Comparison of ENCODE assay signal across 8 mouse cellular contexts in genomic region chr16:8830431-8831211, GRCm38 (mm10). TPM values are rescaled to one million over a fixed set of nuclear protein-coding genes. Genes with fewer than 3 reads are reported as not detected.
A peak's percentile ranks its signal among the peaks of the same experiment; 100 is the strongest.
DNase-seq lines count a peak whose midpoint lies in the region; ATAC-seq and TF ChIP-seq lines count a peak whose summit lies in the region.

No protein-coding gene starts in this region.

- H3K79me2 ChIP-seq in liver, adult 2 months (ENCODE audit: control insufficient read depth, insufficient read depth, low read length), result peaks cover 20% of the 10 kb centered on the region; the same call in 1 of the 2 replicates

- TF ChIP-seq CTCF in liver, adult 2 months (IDR thresholded peaks at IDR 0.05; ENCODE audit: low read depth, low read length), result no peak

- H3K27me3 ChIP-seq in embryonic facial prominence, embryonic 15.5 days, result no peaks in the 10 kb centered on the region
- H3K27me3 ChIP-seq in heart, embryonic 10.5 days (ENCODE audit: insufficient read depth, poor library complexity, severe bottlenecking), result no peaks in the 10 kb centered on the region
- H3K27me3 ChIP-seq in kidney, embryonic 14.5 days (ENCODE audit: control insufficient read depth, insufficient read depth, low read length), result no peaks in the 10 kb centered on the region
- H3K27me3 ChIP-seq in liver, adult 2 months (ENCODE audit: control insufficient read depth, insufficient read depth, low read length), result no peaks in the 10 kb centered on the region

- peaks cover 23% of the 10 kb centered on the region for H3K4me1 ChIP-seq in embryonic facial prominence, embryonic 15.5 days
- peaks cover 18% of the 10 kb centered on the region; the same call in 1 of the 2 replicates for H3K4me1 ChIP-seq in heart, embryonic 10.5 days
- peaks cover 10% of the 10 kb centered on the region; the same call in 1 of the 2 replicates for H3K4me1 ChIP-seq in kidney, embryonic 14.5 days (ENCODE audit: control insufficient read depth, insufficient read depth, low read length)
- peaks cover 14% of the 10 kb centered on the region for H3K4me1 ChIP-seq in liver, adult 2 months (ENCODE audit: control insufficient read depth, insufficient read depth, low read length)

- H3K4me2 ChIP-seq in embryonic facial prominence, embryonic 15.5 days (replicated peaks), result peak overlapping the region; percentile 58
- H3K4me2 ChIP-seq in kidney, embryonic 14.5 days (replicated peaks; ENCODE audit: low read depth, low read length), result peak overlapping the region; percentile 90

- H3K36me3 ChIP-seq in embryonic facial prominence, embryonic 15.5 days, result peaks cover 10% of the 10 kb centered on the region; the same call in 1 of the 2 replicates
- H3K36me3 ChIP-seq in heart, embryonic 10.5 days, result peaks cover 29% of the 10 kb centered on the region
- peaks cover 23% of the 10 kb centered on the region; the same call in 1 of the 2 replicates for H3K36me3 ChIP-seq in kidney, embryonic 14.5 days (ENCODE audit: control insufficient read depth, insufficient read depth, low read length)
- H3K36me3 ChIP-seq in liver, adult 2 months (ENCODE audit: control insufficient read depth, insufficient read depth, low read length), result peaks cover 24% of the 10 kb centered on the region; the same call in 1 of the 2 replicates

- DNase-seq in 416B (ENCODE audit: low read depth), result peak; percentile 55
- peak; percentile 54 to 58 for DNase-seq in adrenal gland, postnatal 4 days (ENCODE audit: low spot score in 2 of 2)
- peak; percentile 88 for DNase-seq in heart, embryonic 10.5 days (ENCODE audit: low spot score)
- DNase-seq in liver, adult 2 months (ENCODE audit: extremely low read depth, low read depth, low spot score), result no peak
- DNase-seq in monocyte, adult 2 months (ENCODE audit: low read depth in 1 of 2, low spot score in 2 of 2), result peak; percentile 60 to 77
- peak; percentile 63 to 72 for DNase-seq in spleen, postnatal 14 days (ENCODE audit: low spot score in 2 of 2)

- ATAC-seq in embryonic facial prominence, embryonic 15.5 days (ENCODE audit: insufficient number of reproducible peaks, low FRiP score, low TSS enrichment, low read depth), result peak; percentile 18; the same call in 1 of the 2 replicates
- peak; percentile 21 for ATAC-seq in kidney, embryonic 14.5 days (ENCODE audit: low FRiP score, low TSS enrichment)

- peak overlapping the region; percentile 95 for H3K9ac ChIP-seq in embryonic facial prominence, embryonic 15.5 days
- peak overlapping the region; percentile 99 for H3K9ac ChIP-seq in kidney, embryonic 14.5 days (ENCODE audit: low read depth, low read length)
- H3K9ac ChIP-seq in liver, adult 2 months (ENCODE audit: low read depth, low read length), result peak overlapping the region; percentile 97

- peak overlapping the region; percentile 98 for H3K4me3 ChIP-seq in embryonic facial prominence, embryonic 15.5 days (replicated peaks)
- peak overlapping the region; percentile 92 for H3K4me3 ChIP-seq in heart, embryonic 10.5 days
- H3K4me3 ChIP-seq in kidney, embryonic 14.5 days (ENCODE audit: low read length), result peak overlapping the region; percentile 100
- H3K4me3 ChIP-seq in liver, adult 2 months (ENCODE audit: insufficient read depth, low read depth, low read length), result peak overlapping the region; percentile 91

- no peak for TF ChIP-seq POLR2A in liver, adult 2 months (IDR thresholded peaks at IDR 0.05; ENCODE audit: extremely low read depth, insufficient read depth, low read length)

- H3K27ac ChIP-seq in embryonic facial prominence, embryonic 15.5 days (replicated peaks), result peak overlapping the region; percentile 93
- H3K27ac ChIP-seq in heart, embryonic 10.5 days, result peak overlapping the region; percentile 97
- peak overlapping the region; percentile 95 for H3K27ac ChIP-seq in kidney, embryonic 14.5 days (ENCODE audit: low read depth, low read length)
- peak overlapping the region; percentile 98 for H3K27ac ChIP-seq in liver, adult 2 months (replicated peaks; ENCODE audit: insufficient read depth, low read depth, low read length)

- under 1% methylated on average over 74 of the region's 74 CpGs for WGBS in embryonic facial prominence, embryonic 15.5 days
- WGBS in heart, embryonic 10.5 days, result under 1% methylated on average over 73 of the region's 74 CpGs
- WGBS in kidney, embryonic 14.5 days, result under 1% methylated on average over 73 of the region's 74 CpGs
- WGBS in liver, adult 2 months, result under 1% methylated on average over 74 of the region's 74 CpGs

- H3K9me3 ChIP-seq in embryonic facial prominence, embryonic 15.5 days (replicated peaks), result no peaks in the 10 kb centered on the region
- H3K9me3 ChIP-seq in heart, embryonic 10.5 days, result no peaks in the 10 kb centered on the region
- no peaks in the 10 kb centered on the region for H3K9me3 ChIP-seq in kidney, embryonic 14.5 days (ENCODE audit: control insufficient read depth, low read length)

RNA-seq across cellular contexts. Expression of gene 1810013L24Rik, which starts 0.7 kb away (rescaled TPM):
- 10 to 100 TPM; 80.3 to 82.8 TPM for total RNA-seq in adrenal gland, postnatal 4 days (2021)
- 21.6 and 22.8 TPM in 2 replicates for polyA plus RNA-seq in embryonic facial prominence, embryonic 15.5 days (2015; fragmentation: Nextera tagmentation; extraction: Ambion mirVana)
- polyA plus RNA-seq in heart, embryonic 10.5 days (2016; fragmentation: Nextera tagmentation; extraction: Ambion mirVana), result 17.3 and 21.3 TPM in 2 replicates
- 17.2 and 19.0 TPM in 2 replicates for polyA plus RNA-seq in kidney, embryonic 14.5 days (2014; fragmentation: Nextera tagmentation; extraction: Ambion mirVana)
- total RNA-seq in liver, adult 2 months (2014; rRNA removed), result 33.8 and 41.1 TPM in 2 replicates
- 8.9 and 11.1 TPM in 2 replicates for polyA plus RNA-seq in liver, adult 2 months (2012; rRNA removed)

RNA-seq across cellular contexts. Expression of gene Usp7, which starts 38.5 kb away (rescaled TPM):
- total RNA-seq in adrenal gland, postnatal 4 days (2021), result 100 to 1,000 TPM; 142 to 178 TPM
- polyA plus RNA-seq in embryonic facial prominence, embryonic 15.5 days (2015; fragmentation: Nextera tagmentation; extraction: Ambion mirVana), result 28.4 and 34.5 TPM in 2 replicates
- 16.8 and 24.3 TPM in 2 replicates for polyA plus RNA-seq in heart, embryonic 10.5 days (2016; fragmentation: Nextera tagmentation; extraction: Ambion mirVana)
- polyA plus RNA-seq in kidney, embryonic 14.5 days (2014; fragmentation: Nextera tagmentation; extraction: Ambion mirVana), result 46.2 and 61.4 TPM in 2 replicates
- total RNA-seq in liver, adult 2 months (2014; rRNA removed), result 41.5 and 50.0 TPM in 2 replicates
- 10.6 and 12.5 TPM in 2 replicates for polyA plus RNA-seq in liver, adult 2 months (2012; rRNA removed)
